Mouse (Mus musculus) neural tube, embryonic 11.5 days (tissue): ENCODE results near the gene Uba3. TPM values are rescaled to one million over a fixed set of nuclear protein-coding genes. Genes with fewer than 3 reads are reported as not detected.

Experiments
- ATAC-seq: fragments of 200-750 bp; cut with Nextera tagmentation; 2 replicates; pipeline ENCODE4 v1.8.0; 2017; ENCODE audit warnings: moderate number of reproducible peaks, mild to moderate bottlenecking, moderate TSS enrichment, moderate library complexity; ENCODE audit not compliant: insufficient read depth, low FRiP score, low TSS enrichment
- DNase-seq: peaks from one replicate; pipeline ENCODE4 v3.0.0-alpha.2; 2015; ENCODE audit warnings: low spot score
- H3K27ac ChIP-seq: fragments of 300-500 bp; sonication (generic); 2 replicates; pipeline ENCODE4 v1.5.1; 2014; ENCODE audit warnings: low read depth, mild to moderate bottlenecking, low read length
- H3K27me3 ChIP-seq: fragments of 300-500 bp; sonication (generic); 2 replicates; pipeline ENCODE4 v1.6.1; 2014; ENCODE audit warnings: mild to moderate bottlenecking, low read length, mixed read lengths; ENCODE audit not compliant: control insufficient read depth, insufficient read depth
- H3K36me3 ChIP-seq: fragments of 300-500 bp; sonication (generic); 2 replicates; pipeline ENCODE4 v1.6.1; 2014; ENCODE audit warnings: mild to moderate bottlenecking, low read length, moderate library complexity, mixed read lengths; ENCODE audit not compliant: control insufficient read depth, insufficient read depth
- H3K4me1 ChIP-seq: fragments of 300-500 bp; sonication (generic); 2 replicates; pipeline ENCODE4 v1.6.1; 2014; ENCODE audit warnings: low read length, mixed read lengths; ENCODE audit not compliant: control insufficient read depth, insufficient read depth
- H3K4me2 ChIP-seq: fragments of 300-500 bp; sonication (generic); 2 replicates; pipeline ENCODE4 v1.6.1; 2014; ENCODE audit warnings: low read depth, mild to moderate bottlenecking, moderate library complexity
- H3K4me3 ChIP-seq: fragments of 300-500 bp; sonication (generic); 2 replicates; pipeline ENCODE4 v1.5.1; 2014; ENCODE audit warnings: low read depth, low read length
- H3K9ac ChIP-seq: fragments of 300-500 bp; sonication (generic); 2 replicates; pipeline ENCODE4 v1.6.1; 2014; ENCODE audit warnings: mild to moderate bottlenecking, low read length
- H3K9me3 ChIP-seq: fragments of 300-500 bp; sonication (generic); 2 replicates; pipeline ENCODE4 v1.6.1; 2016; ENCODE audit warnings: low read length; ENCODE audit not compliant: control insufficient read depth
- WGBS: fragments of 180-500 bp; shearing (Covaris S2); extraction: QIAGEN DNeasy Blood & Tissue Kit; methylation state at CpG from one replicate; pipeline ENCODE4 v1.1.7; 2014; 5-methylcytosine and 5-hydroxymethylcytosine counted together
- polyA plus RNA-seq: library from polyadenylated mRNA; unstranded; fragments of >200 nt; fragmentation: Nextera tagmentation; extraction: Ambion mirVana; gene quantifications from 2 replicates; pipeline ENCODE4 v1.2.1, GENCODE M21; 2014

The Uba3 gene
- polyA plus RNA-seq: 104 and 106 TPM in 2 replicates

GRCm38 (mm10) chr6:97205439-97205885, at the start of gene Uba3:
Uba3 (minus strand) TSS chr6:97205647.
- H3K4me1 ChIP-seq: peaks cover 6% of the 10 kb centered on the region; the same call in 1 of the 2 replicates
- H3K4me3 ChIP-seq: peak within 1 kb of the TSS; percentile 82
- DNase-seq (peak; percentile 100), ATAC-seq (peak; percentile 95)
- H3K4me2 ChIP-seq: peak within 1 kb of the TSS; percentile 66
- no peaks in the 10 kb centered on the region for H3K9me3 ChIP-seq
- H3K36me3 ChIP-seq: no peaks in the 10 kb centered on the region
- H3K9ac ChIP-seq: peak within 1 kb of the TSS; percentile 93
- 0% methylated on average over 38 of the region's 38 CpGs for WGBS
- H3K27ac ChIP-seq: peak within 1 kb of the TSS; percentile 69
- no peaks in the 10 kb centered on the region for H3K27me3 ChIP-seq

- DNase-seq: no peak
- no peak within 1 kb of the TSS for H3K4me2 ChIP-seq
Observed at GRCm38 (mm10) chr6:97252711-97253221, 47.3 kb upstream of the Uba3 start, which contains the start of gene Lmod3. Lmod3 (minus strand) TSS chr6:97252759.

DNA sequence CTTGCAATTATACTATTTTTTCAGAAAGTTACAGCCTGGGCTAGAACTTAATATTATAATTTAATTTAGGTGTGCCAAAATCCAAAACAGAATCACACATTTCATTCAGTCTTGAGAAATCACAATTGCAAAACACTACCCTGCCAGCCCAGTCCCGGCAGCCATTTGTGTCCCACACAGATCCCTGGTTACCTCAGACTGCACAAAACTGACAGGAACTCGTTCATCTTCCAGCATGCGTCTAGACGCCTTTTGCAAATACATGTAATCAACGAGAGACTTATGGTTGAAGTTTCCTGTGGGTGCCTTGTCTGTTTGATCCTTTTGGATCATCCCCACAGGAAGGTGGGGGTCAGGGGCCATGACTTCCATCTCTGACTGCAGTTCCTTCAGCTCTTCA, 46.6 kb upstream of the Uba3 start:
- H3K4me2 ChIP-seq: no peak overlapping the region
- H3K9ac ChIP-seq: no peak overlapping the region
- no peaks in the 10 kb centered on the region for H3K27me3 ChIP-seq
- DNase-seq (no peak), ATAC-seq (no peak)
- no peak overlapping the region for H3K4me3 ChIP-seq
- H3K27ac ChIP-seq: no peak overlapping the region
- WGBS: 70% methylated on average over 5 of the region's 5 CpGs
- H3K4me1 ChIP-seq: no peaks in the 10 kb centered on the region
- H3K9me3 ChIP-seq: no peaks in the 10 kb centered on the region
- no peaks in the 10 kb centered on the region for H3K36me3 ChIP-seq

More at GRCm38 (mm10) chr6:97252711-97253221, 47.3 kb upstream of the Uba3 start, which contains the start of gene Lmod3:
- ATAC-seq: no peak
- Histone ChIP-seq H3K4me3 (no peak within 1 kb of the TSS), H3K9me3 (no peaks in the 10 kb centered on the region), H3K4me1 (no peaks in the 10 kb centered on the region), H3K27ac (no peak within 1 kb of the TSS), H3K36me3 (no peaks in the 10 kb centered on the region), H3K9ac (no peak within 1 kb of the TSS), H3K27me3 (no peaks in the 10 kb centered on the region)
- 45% methylated on average over 9 of the region's 9 CpGs for WGBS

DNA sequence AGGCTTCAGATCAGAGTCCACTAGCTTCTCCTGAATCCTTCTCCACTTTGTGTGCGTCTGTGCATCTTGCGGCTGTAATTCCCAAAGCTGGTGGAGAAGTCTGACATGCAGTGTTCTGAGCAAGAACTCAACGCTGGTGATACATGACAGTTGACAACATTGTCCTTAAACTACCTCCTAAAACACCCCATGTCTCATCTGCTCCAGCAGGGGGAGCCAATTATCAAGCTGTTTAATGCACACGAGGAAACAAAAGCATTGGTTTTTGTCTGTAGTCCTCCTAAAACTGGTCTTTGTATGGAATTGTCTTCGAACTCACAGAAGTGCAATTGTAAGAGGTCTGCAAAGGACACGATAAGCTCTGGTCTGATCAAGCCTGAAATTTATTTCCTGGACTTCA, 45.5 kb upstream of the Uba3 start:
- 54% methylated on average over 6 of the region's 6 CpGs for WGBS
- no peaks in the 10 kb centered on the region for H3K9me3 ChIP-seq
- H3K4me2 ChIP-seq: no peak overlapping the region
- H3K27me3 ChIP-seq: no peaks in the 10 kb centered on the region
- no peak overlapping the region for H3K9ac ChIP-seq
- no peaks in the 10 kb centered on the region for H3K36me3 ChIP-seq
- DNase-seq: peak; percentile 44
- ATAC-seq: no peak
- H3K4me1 ChIP-seq: no peaks in the 10 kb centered on the region
- H3K4me3 ChIP-seq: no peak overlapping the region
- H3K27ac ChIP-seq: no peak overlapping the region

DNA sequence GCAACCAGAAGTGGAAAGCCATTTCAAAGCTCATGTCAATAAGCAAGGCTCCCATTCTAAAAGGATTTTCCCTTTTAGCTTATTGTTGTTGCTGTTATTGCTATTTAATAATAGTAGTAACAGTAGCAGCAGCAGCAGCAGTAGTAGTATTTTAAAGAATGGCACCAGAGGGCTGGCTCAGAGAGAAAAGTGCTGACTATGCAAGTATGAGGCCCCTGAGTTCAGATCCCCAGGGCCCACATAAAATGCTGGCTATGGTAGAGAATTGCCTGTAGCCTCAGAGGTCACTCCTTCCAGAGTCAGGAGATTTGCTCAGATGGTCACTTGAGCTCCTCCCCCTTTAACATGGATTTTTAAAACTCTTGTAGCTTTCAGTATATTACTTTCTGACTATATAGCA, 39.8 kb upstream of the Uba3 start:
- Histone ChIP-seq H3K36me3 (no peaks in the 10 kb centered on the region), H3K9me3 (no peaks in the 10 kb centered on the region), H3K27me3 (no peaks in the 10 kb centered on the region), H3K4me3 (no peak overlapping the region), H3K27ac (no peak overlapping the region), H3K4me1 (no peaks in the 10 kb centered on the region), H3K4me2 (no peak overlapping the region), H3K9ac (no peak overlapping the region)
- DNase-seq (no peak), ATAC-seq (no peak)

DNA sequence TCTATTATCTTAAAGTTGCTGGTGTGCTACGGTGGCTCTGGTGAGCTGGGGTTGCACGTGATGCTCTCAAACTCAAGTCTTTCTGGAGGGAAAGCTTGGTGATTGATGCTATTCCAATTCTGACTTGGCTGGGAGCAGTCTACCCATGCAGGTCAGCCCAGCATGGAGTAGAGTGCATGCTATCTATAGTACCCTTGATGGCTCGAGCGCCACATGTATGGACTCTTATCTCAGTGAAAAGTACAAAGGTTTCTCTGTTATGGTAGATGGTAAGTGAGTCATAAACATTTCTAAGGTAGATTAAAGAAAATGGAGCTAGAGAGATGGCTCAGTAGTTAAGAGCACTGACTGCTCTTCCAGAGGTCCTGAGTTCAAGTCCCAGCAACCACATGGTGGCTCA, 37.1 kb upstream of the Uba3 start:
- WGBS: 90% methylated on average over 4 of the region's 4 CpGs
- Histone ChIP-seq H3K4me1 (no peaks in the 10 kb centered on the region), H3K9ac (no peak overlapping the region), H3K36me3 (no peaks in the 10 kb centered on the region), H3K27ac (no peak overlapping the region), H3K27me3 (no peaks in the 10 kb centered on the region), H3K4me2 (no peak overlapping the region), H3K9me3 (no peaks in the 10 kb centered on the region), H3K4me3 (no peak overlapping the region)
- ATAC-seq: no peak
- DNase-seq: no peak

DNA sequence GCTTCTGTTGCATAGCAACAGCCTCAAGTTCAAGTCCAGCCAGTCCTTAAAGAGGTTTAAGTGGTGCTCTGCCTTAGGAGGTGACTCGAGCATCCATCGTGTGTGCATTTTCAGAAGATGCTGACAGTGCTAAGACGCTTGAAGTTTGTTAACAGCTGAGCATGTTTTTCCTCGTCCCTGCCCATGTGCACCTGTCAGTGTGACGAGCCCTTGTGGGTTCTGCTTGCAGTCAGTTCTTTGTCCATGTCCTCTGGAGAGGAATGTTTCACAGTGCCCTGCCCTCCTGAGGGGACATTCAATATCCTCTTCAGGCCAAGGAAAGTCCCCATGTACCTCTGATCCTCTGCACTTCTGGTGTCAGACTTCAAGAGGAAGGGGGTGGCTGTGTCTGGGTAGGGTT, 34.6 kb upstream of the Uba3 start:
- WGBS: 84% methylated on average over 5 of the region's 5 CpGs
- Histone ChIP-seq H3K4me3 (no peak overlapping the region), H3K9me3 (no peaks in the 10 kb centered on the region), H3K4me1 (no peaks in the 10 kb centered on the region), H3K36me3 (no peaks in the 10 kb centered on the region), H3K9ac (no peak overlapping the region), H3K27ac (no peak overlapping the region), H3K4me2 (no peak overlapping the region), H3K27me3 (no peaks in the 10 kb centered on the region)
- ATAC-seq (no peak), DNase-seq (no peak)

- no peaks in the 10 kb centered on the region for H3K36me3 ChIP-seq
- WGBS: 91% methylated on average over 6 of the region's 6 CpGs
- H3K9ac ChIP-seq: no peak overlapping the region
- H3K27me3 ChIP-seq: no peaks in the 10 kb centered on the region
- H3K27ac ChIP-seq: no peak overlapping the region
- no peaks in the 10 kb centered on the region for H3K9me3 ChIP-seq
- H3K4me3 ChIP-seq: no peak overlapping the region
- H3K4me1 ChIP-seq: no peaks in the 10 kb centered on the region
- H3K4me2 ChIP-seq: no peak overlapping the region
- DNase-seq (no peak), ATAC-seq (no peak)
Observed at GRCm38 (mm10) chr6:97239360-97239759, 33.9 kb upstream of the Uba3 start.

DNA sequence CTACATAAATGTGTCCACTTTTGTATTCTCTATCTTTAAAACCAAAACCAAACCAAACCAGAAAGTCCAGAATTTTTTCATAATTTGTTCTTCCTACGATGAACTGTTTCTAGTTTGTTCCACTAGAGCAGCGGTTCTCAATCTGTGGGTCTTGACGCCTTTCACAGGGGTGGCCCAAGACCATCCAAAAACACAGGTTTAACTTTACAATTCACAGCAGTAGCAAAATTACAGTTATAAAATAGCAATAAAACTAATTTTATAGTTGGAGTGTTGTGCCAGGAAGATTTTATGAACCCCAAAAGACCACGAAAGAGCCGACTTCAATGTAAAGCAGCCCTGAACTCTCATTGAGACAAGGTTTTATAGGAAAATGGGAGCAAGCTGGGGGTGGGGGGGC, 30.6 kb upstream of the Uba3 start:
- no peaks in the 10 kb centered on the region for H3K36me3 ChIP-seq
- no peak overlapping the region for H3K4me2 ChIP-seq
- H3K4me3 ChIP-seq: no peak overlapping the region
- ATAC-seq: no peak
- DNase-seq: no peak
- H3K9me3 ChIP-seq: no peaks in the 10 kb centered on the region
- no peak overlapping the region for H3K27ac ChIP-seq
- no peak overlapping the region for H3K9ac ChIP-seq
- H3K4me1 ChIP-seq: no peaks in the 10 kb centered on the region
- H3K27me3 ChIP-seq: no peaks in the 10 kb centered on the region
- 92% methylated on average over 5 of the region's 5 CpGs for whole genome bisulfite sequencing
